Mouse (Mus musculus): ENCODE results near the gene Trnp1. TPM values are rescaled to one million over a fixed set of nuclear protein-coding genes. Genes with fewer than 3 reads are reported as not detected.
"Not testable (repeated sequence)": the region's sequence is repeated elsewhere in the genome, so short reads cannot be mapped to it uniquely, and the experiment has no call there.

Trnp1 gene
- 100 to 1,000 TPM; 154 to 165 TPM for total RNA-seq (2021)
- long read RNA-seq, experiment 1, transcript Trnp1-202 (2 exons, 1,654 nt): major isoform, 120 of 140 reads
- long read RNA-seq, experiment 1, transcript Trnp1-201 (3 exons, 687 nt): minor isoform, 10 of 140 reads
- long read RNA-seq, experiment 1, partial matches to known transcripts: 0 of 140 reads
- long read RNA-seq, experiment 1, other reads (novel, unspliced or antisense): 10 of 140 reads
- long read RNA-seq, experiment 2, transcript Trnp1-202 (2 exons, 1,654 nt): major isoform, 173 of 195 reads
- long read RNA-seq, experiment 2, transcript Trnp1-201 (3 exons, 687 nt): minor isoform, 11 of 195 reads
- long read RNA-seq, experiment 2, partial matches to known transcripts: 0 of 195 reads
- long read RNA-seq, experiment 2, other reads (novel, unspliced or antisense): 11 of 195 reads

GRCm38 (mm10) chr4:133498160-133498724 lies at the start of gene Trnp1:
Gene Trnp1, minus strand, starts transcription at chr4:133498550.
- DNase-seq (ENCODE audit: low spot score in 2 of 2): peak; percentile 83 to 89
- peak within 1 kb of the TSS; percentile 70 for H3K4me3 ChIP-seq
- peak within 1 kb of the TSS; percentile 86 for H3K27ac ChIP-seq
- no peak for TF ChIP-seq CTCF (conservative IDR thresholded peaks at IDR 0.05)

GRCm38 (mm10) chr4:133545272-133546231 lies 47.2 kb upstream of the Trnp1 start, which contains the start of gene Nudc:
Gene Nudc, minus strand, starts transcription at chr4:133545996.
- peak; percentile 95 to 97 for DNase-seq (ENCODE audit: low spot score in 2 of 2)
- TF ChIP-seq CTCF (conservative IDR thresholded peaks at IDR 0.05): no peak
- Histone ChIP-seq H3K27ac (peak within 1 kb of the TSS; percentile 92), H3K4me3 (peak within 1 kb of the TSS; percentile 97)

GRCm38 (mm10) chr4:133536652-133537051 lies 38.3 kb upstream of the Trnp1 start:
- no peak for TF ChIP-seq CTCF (conservative IDR thresholded peaks at IDR 0.05)
- no peak overlapping the region for H3K4me3 ChIP-seq
- no peak overlapping the region for H3K27ac ChIP-seq
- DNase-seq (ENCODE audit: low spot score in 2 of 2): no peak

- DNase-seq (ENCODE audit: low spot score in 2 of 2): no peak
- H3K4me3 ChIP-seq: no peak overlapping the region
- no peak for TF ChIP-seq CTCF (conservative IDR thresholded peaks at IDR 0.05)
Observed at GRCm38 (mm10) chr4:133536081-133536480, 37.7 kb upstream of the Trnp1 start.

GRCm38 (mm10) chr4:133532777-133533176 lies 34.4 kb upstream of the Trnp1 start:
- no peak for DNase-seq (ENCODE audit: low spot score in 2 of 2)
- no peak overlapping the region for H3K27ac ChIP-seq
- no peak overlapping the region for H3K4me3 ChIP-seq
- TF ChIP-seq CTCF (conservative IDR thresholded peaks at IDR 0.05): no peak

More at GRCm38 (mm10) chr4:133536081-133536480, 37.7 kb upstream of the Trnp1 start:
- H3K27ac ChIP-seq: no peak overlapping the region

- TF ChIP-seq CTCF (conservative IDR thresholded peaks at IDR 0.05): no peak
- Histone ChIP-seq H3K4me3 (no peak overlapping the region), H3K27ac (no peak overlapping the region)
- no peak for DNase-seq (ENCODE audit: low spot score in 2 of 2)
Observed at GRCm38 (mm10) chr4:133527788-133528187, 29.4 kb upstream of the Trnp1 start.

GRCm38 (mm10) chr4:133521502-133521901 lies 23.2 kb upstream of the Trnp1 start:
- no peak for DNase-seq (ENCODE audit: low spot score in 2 of 2)
- no peak for TF ChIP-seq CTCF (conservative IDR thresholded peaks at IDR 0.05)
- no peak overlapping the region for H3K4me3 ChIP-seq
- H3K27ac ChIP-seq: no peak overlapping the region

- DNase-seq (ENCODE audit: low spot score in 2 of 2): no peak
- no peak overlapping the region for H3K4me3 ChIP-seq
- no peak for TF ChIP-seq CTCF (conservative IDR thresholded peaks at IDR 0.05)
- no peak overlapping the region for H3K27ac ChIP-seq
Observed at GRCm38 (mm10) chr4:133519369-133519665, 21.0 kb upstream of the Trnp1 start.

GRCm38 (mm10) chr4:133518601-133519368 lies 20.4 kb upstream of the Trnp1 start, which contains the start of gene Kdf1:
Gene Kdf1, plus strand, starts transcription at chr4:133518963.
- Histone ChIP-seq H3K4me3 (no peak within 1 kb of the TSS), H3K27ac (no peak within 1 kb of the TSS)
- TF ChIP-seq CTCF (conservative IDR thresholded peaks at IDR 0.05): no peak
- DNase-seq (ENCODE audit: low spot score in 2 of 2): no peak

GRCm38 (mm10) chr4:133512972-133513371 lies 14.6 kb upstream of the Trnp1 start:
- Histone ChIP-seq H3K27ac (no peak overlapping the region), H3K4me3 (no peak overlapping the region)
- peak; percentile 91 for TF ChIP-seq CTCF (conservative IDR thresholded peaks at IDR 0.05)
- DNase-seq (ENCODE audit: low spot score in 2 of 2): peak; percentile 72 to 88

GRCm38 (mm10) chr4:133512511-133512910 lies 14.2 kb upstream of the Trnp1 start:
- not testable (repeated sequence) for DNase-seq (ENCODE audit: low spot score in 2 of 2); H3K4me3 ChIP-seq; H3K27ac ChIP-seq

GRCm38 (mm10) chr4:133511050-133511449 lies 12.7 kb upstream of the Trnp1 start:
- Histone ChIP-seq H3K27ac (no peak overlapping the region), H3K4me3 (no peak overlapping the region)
- DNase-seq (ENCODE audit: low spot score in 2 of 2): no peak
- TF ChIP-seq CTCF (conservative IDR thresholded peaks at IDR 0.05): no peak

Measured in layer of hippocampus, adult 2 months (tissue).